Mouse (Mus musculus): ENCODE results near the gene Wee1.

The Wee1 gene

GRCm38 (mm10) chr7:110189951-110190350 lies 68.1 kb downstream of the Wee1 start:
- DNase-seq (ENCODE audit: low read depth in 2 of 2, low spot score in 2 of 2), result no peak

Data from CD8-positive naive resting alpha-beta T cell, adult 2 months (primary cell).